Mouse (Mus musculus) liver, embryonic 16.5 days (tissue): ENCODE measurements around the gene Cadm1. TPM values are rescaled to one million over a fixed set of nuclear protein-coding genes. Genes with fewer than 3 reads are reported as not detected.

Experiments used
- ATAC-seq: fragments of 200-750 bp; cut with Nextera tagmentation; 2 replicates; pipeline ENCODE4 v1.8.0; 2017; ENCODE audit warnings: low read depth, mild to moderate bottlenecking, moderate number of reproducible peaks, moderate library complexity
- H3K27ac ChIP-seq: fragments of 300-500 bp; sonication (generic); 2 replicates; pipeline ENCODE4 v1.5.1; 2014; ENCODE audit warnings: mild to moderate bottlenecking, low read length
- H3K27me3 ChIP-seq: fragments of 300-500 bp; sonication (generic); 2 replicates; pipeline ENCODE4 v1.6.1; 2014; ENCODE audit warnings: low read depth, low read length, mixed read lengths; ENCODE audit not compliant: control insufficient read depth, insufficient read depth
- H3K36me3 ChIP-seq: fragments of 300-500 bp; sonication (generic); 2 replicates; pipeline ENCODE4 v1.6.1; 2014; ENCODE audit warnings: mild to moderate bottlenecking; ENCODE audit not compliant: control insufficient read depth, insufficient read depth
- H3K4me1 ChIP-seq: fragments of 300-500 bp; sonication (generic); 2 replicates; pipeline ENCODE4 v1.6.1; 2014; ENCODE audit warnings: low read depth, low read length, mixed read lengths; ENCODE audit not compliant: control insufficient read depth
- H3K4me2 ChIP-seq: fragments of 300-500 bp; sonication (generic); 2 replicates; pipeline ENCODE4 v1.6.1; 2014; ENCODE audit warnings: low read depth, low read length, mixed read lengths
- H3K4me3 ChIP-seq: fragments of 300-500 bp; sonication (generic); 2 replicates; pipeline ENCODE4 v1.5.1; 2014; ENCODE audit warnings: low read depth, mild to moderate bottlenecking, low read length
- H3K9ac ChIP-seq: fragments of 300-500 bp; sonication (generic); 2 replicates; pipeline ENCODE4 v1.6.1; 2014; ENCODE audit warnings: low read depth, low read length
- H3K9me3 ChIP-seq: fragments of 300-500 bp; sonication (generic); replicated peaks from 2 replicates; pipeline ENCODE4 v1.6.1; 2016; ENCODE audit warnings: low read length; ENCODE audit not compliant: control insufficient read depth
- WGBS: fragments of 180-500 bp; shearing (Covaris S2); extraction: QIAGEN DNeasy Blood & Tissue Kit; methylation state at CpG from one replicate; pipeline ENCODE4 v1.1.7; 2014; ENCODE audit not compliant: insufficient replicate concordance; 5-methylcytosine and 5-hydroxymethylcytosine counted together
- polyA plus RNA-seq: library from polyadenylated mRNA; unstranded; fragments of >200 nt; fragmentation: Nextera tagmentation; extraction: Ambion mirVana; gene quantifications from 2 replicates; pipeline ENCODE4 v1.2.1, GENCODE M21; 2015

The Cadm1 gene
- polyA plus RNA-seq, 1 experiment from 2014 or later = 8.3 TPM

- no peak overlapping the region for H3K4me2 ChIP-seq
- no peak for ATAC-seq
- no peaks in the 10 kb centered on the region for H3K36me3 ChIP-seq
- 46% methylated on average over 5 of the region's 6 CpGs for WGBS
- no peaks in the 10 kb centered on the region for H3K9me3 ChIP-seq
- no peak overlapping the region for H3K4me3 ChIP-seq
- no peak overlapping the region for H3K9ac ChIP-seq
- no peaks in the 10 kb centered on the region for H3K27me3 ChIP-seq
- H3K4me1 ChIP-seq = no peaks in the 10 kb centered on the region; the same call in 1 of the 2 replicates
- no peak overlapping the region for H3K27ac ChIP-seq
Measured at GRCm38 (mm10) chr9:47608921-47609320, 78.9 kb downstream of the Cadm1 start.

- Histone ChIP-seq H3K9me3 (no peaks in the 10 kb centered on the region), H3K4me2 (no peak overlapping the region), H3K36me3 (no peaks in the 10 kb centered on the region), H3K27me3 (no peaks in the 10 kb centered on the region), H3K4me3 (no peak overlapping the region), H3K27ac (no peak overlapping the region), H3K4me1 (no peaks in the 10 kb centered on the region; the same call in 1 of the 2 replicates), H3K9ac (no peak overlapping the region)
- no peak for ATAC-seq
- WGBS = 52% methylated on average over 4 of the region's 4 CpGs
Measured at GRCm38 (mm10) chr9:47609443-47609842, 79.5 kb downstream of the Cadm1 start.

DNA sequence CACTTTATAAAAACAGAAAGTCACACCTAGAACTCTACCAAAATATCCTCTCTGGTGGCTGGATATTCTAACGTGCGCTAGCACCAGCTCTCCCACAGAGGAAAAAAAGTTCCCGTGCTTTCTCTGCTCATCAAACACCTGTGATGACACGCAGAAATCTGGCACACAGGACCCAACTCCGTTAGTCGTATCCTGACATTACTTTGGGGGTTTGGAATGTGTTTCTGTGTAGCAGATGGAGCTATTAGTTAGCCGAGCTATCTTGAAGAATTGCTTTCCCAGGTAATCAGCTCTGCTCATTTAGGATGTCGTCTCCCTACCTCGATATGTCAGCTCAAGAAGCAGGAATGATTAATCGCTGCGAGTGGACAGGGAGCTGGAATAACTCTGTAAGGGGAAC, 80.3 kb downstream of the Cadm1 start:
- WGBS = 63% methylated on average over 11 of the region's 11 CpGs
- no peaks in the 10 kb centered on the region for H3K9me3 ChIP-seq
- H3K4me3 ChIP-seq = no peak overlapping the region
- H3K4me1 ChIP-seq = no peaks in the 10 kb centered on the region; the same call in 1 of the 2 replicates
- H3K4me2 ChIP-seq = no peak overlapping the region
- no peak for ATAC-seq
- H3K9ac ChIP-seq = no peak overlapping the region
- no peaks in the 10 kb centered on the region for H3K27me3 ChIP-seq
- no peak overlapping the region for H3K27ac ChIP-seq
- no peaks in the 10 kb centered on the region for H3K36me3 ChIP-seq

DNA sequence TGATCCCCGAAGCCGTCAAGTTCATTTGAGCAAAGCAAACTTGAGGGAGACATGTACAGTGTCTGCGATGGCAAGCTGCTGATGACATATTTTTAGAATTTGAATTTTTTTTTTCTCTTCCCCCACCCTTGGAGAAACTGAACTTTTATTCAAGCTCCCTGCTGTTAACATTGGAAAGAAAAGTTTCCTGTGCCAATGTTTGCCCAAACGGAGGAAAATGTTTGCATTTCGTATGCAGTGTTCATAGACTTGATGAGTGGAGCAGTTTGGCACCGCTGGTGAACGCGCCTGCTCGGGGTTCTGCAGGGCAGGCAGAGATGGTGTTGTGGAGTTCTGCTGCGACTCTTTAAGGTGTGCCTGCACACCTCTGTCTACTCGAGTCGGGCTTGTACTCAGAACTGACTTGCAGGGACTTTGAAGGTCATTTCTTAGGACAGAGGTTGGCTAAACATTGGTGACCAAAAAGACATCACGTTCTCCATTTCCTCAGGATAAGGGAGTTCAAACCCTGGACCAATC, 83.0 kb downstream of the Cadm1 start:
- no peak overlapping the region for H3K27ac ChIP-seq
- H3K9me3 ChIP-seq = no peaks in the 10 kb centered on the region
- no peak for ATAC-seq
- H3K4me3 ChIP-seq = no peak overlapping the region
- no peak overlapping the region for H3K9ac ChIP-seq
- no peaks in the 10 kb centered on the region for H3K36me3 ChIP-seq
- no peaks in the 10 kb centered on the region for H3K27me3 ChIP-seq
- H3K4me1 ChIP-seq = no peaks in the 10 kb centered on the region
- 61% methylated on average over 13 of the region's 13 CpGs for WGBS
- H3K4me2 ChIP-seq = no peak overlapping the region

- Histone ChIP-seq H3K9ac (no peak overlapping the region), H3K27me3 (no peaks in the 10 kb centered on the region), H3K4me3 (no peak overlapping the region), H3K4me1 (no peaks in the 10 kb centered on the region), H3K27ac (no peak overlapping the region), H3K9me3 (no peaks in the 10 kb centered on the region), H3K36me3 (no peaks in the 10 kb centered on the region), H3K4me2 (no peak overlapping the region)
- ATAC-seq = no peak
- 57% methylated on average over 6 of the region's 6 CpGs for WGBS
Measured at GRCm38 (mm10) chr9:47615049-47615448, 85.1 kb downstream of the Cadm1 start.

DNA sequence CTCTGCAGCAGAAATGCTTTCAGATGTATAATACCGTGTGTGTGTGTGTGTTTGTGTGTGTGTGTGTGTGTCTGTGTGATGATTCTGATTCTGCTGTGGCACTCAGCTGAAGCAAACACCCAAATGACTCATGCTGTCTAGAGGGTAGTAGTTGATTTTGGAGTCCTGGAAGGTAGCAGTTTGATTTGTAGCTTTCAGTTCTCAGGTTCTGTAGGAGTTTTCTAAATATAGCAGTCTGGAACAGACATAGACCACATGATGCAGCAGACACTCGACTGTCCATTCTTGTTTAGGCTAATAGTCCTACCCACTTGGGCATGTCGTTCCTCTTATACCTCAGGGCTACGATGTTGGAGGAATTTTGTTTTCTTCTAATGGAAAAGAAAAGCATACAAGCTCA, 86.4 kb downstream of the Cadm1 start:
- Histone ChIP-seq H3K27ac (no peak overlapping the region), H3K36me3 (no peaks in the 10 kb centered on the region), H3K4me2 (no peak overlapping the region), H3K4me1 (no peaks in the 10 kb centered on the region), H3K4me3 (no peak overlapping the region), H3K9ac (no peak overlapping the region), H3K27me3 (no peaks in the 10 kb centered on the region), H3K9me3 (no peaks in the 10 kb centered on the region)
- ATAC-seq = no peak
- WGBS = 54% methylated on average over 4 of the region's 4 CpGs

DNA sequence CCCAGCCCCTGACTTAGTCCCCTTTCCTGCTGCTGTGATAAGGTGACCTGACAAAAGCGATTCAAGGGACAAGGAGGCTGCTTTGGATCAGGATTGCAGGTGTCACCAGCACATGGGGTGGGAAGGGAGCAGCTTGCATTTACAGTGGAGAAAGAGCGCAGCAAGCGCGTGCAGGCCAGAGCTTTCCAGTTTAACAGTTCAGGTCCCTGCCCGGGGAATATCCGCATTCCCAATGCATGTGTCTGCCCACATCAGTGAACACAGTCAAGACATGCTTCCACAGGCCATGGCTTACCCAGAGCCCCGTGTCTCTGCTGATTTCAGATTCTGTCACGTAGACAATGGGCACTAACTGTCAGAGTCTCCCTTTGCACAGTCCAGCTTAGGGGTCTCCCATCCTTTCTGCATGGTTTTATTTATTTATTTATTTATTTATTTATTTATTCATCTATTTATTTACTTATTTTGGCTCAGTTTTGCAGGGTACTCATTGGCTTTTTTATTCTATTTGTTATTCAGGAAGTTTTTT, 89.6 kb downstream of the Cadm1 start:
- Histone ChIP-seq H3K4me3 (no peak overlapping the region), H3K27ac (no peak overlapping the region), H3K9ac (no peak overlapping the region), H3K9me3 (no peaks in the 10 kb centered on the region), H3K4me1 (no peaks in the 10 kb centered on the region), H3K36me3 (no peaks in the 10 kb centered on the region), H3K27me3 (no peaks in the 10 kb centered on the region), H3K4me2 (no peak overlapping the region)
- WGBS = 67% methylated on average over 8 of the region's 8 CpGs
- no peak for ATAC-seq

GRCm38 (mm10) chr9:47623447-47624445, 93.8 kb downstream of the Cadm1 start:
- Histone ChIP-seq H3K4me1 (no peaks in the 10 kb centered on the region; the same call in none of the 2 replicates), H3K36me3 (no peaks in the 10 kb centered on the region), H3K4me3 (no peak overlapping the region), H3K9ac (no peak overlapping the region), H3K27me3 (no peaks in the 10 kb centered on the region), H3K4me2 (0 out of 2 replicates have a peak overlapping the region, but pooled peaks have one; percentile 15), H3K9me3 (no peaks in the 10 kb centered on the region), H3K27ac (peak overlapping the region; percentile 57)
- WGBS = 48% methylated on average over 12 of the region's 12 CpGs
- peak; percentile 67 for ATAC-seq
